Mouse (Mus musculus) spleen, postnatal 10 days (tissue): Measurements from ENCODE around the gene Ptpn1.

ENCODE experiments used
- DNase-seq, 2 experiments: peaks; one replicate each; pipeline ENCODE4 v3.0.0; 2021 to 2022; ENCODE audit warnings: low spot score in 2 of 2

Gene Ptpn1

DNA sequence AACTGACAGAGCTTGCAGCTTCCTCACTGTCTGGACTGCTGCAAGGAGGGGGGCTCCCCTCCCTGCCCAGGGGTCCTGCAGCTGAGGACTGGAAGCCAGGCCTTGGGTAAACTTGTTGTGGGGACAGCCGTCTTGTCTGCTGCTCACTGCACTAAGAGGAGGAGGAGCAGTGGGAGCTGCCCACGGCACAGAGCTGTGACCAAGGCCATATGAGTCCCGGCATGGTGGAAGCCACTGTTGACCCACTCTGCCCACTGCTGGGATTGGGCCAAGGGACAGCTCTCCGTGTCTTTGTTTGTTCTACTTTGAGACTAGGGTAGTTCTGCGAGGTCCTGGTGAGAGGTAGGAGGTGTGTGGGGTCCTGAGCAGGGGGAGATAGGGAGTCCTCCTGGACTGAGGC is 40.3 kb downstream of the Ptpn1 start:
- no peak for DNase-seq

DNA sequence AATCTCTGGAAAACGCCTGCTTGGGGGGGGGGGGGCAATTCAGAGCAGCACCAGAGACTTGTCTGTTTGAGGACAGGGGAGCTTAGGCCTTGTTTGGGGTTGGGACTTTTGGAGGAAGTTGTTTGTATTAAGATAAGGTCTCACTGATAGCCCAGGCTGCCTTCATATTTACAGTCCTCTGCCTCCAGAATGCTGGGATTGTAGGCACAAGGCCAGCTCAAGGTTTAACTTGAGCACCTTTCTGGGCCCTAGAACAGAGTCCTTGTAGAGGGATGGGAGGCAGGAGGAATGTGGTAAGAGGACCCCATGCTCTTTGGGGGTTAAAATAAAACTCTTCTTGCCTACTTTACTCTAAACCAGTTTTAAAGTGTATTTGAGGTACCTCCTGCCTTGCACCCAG is 41.0 kb downstream of the Ptpn1 start:
- no peak for DNase-seq

DNA sequence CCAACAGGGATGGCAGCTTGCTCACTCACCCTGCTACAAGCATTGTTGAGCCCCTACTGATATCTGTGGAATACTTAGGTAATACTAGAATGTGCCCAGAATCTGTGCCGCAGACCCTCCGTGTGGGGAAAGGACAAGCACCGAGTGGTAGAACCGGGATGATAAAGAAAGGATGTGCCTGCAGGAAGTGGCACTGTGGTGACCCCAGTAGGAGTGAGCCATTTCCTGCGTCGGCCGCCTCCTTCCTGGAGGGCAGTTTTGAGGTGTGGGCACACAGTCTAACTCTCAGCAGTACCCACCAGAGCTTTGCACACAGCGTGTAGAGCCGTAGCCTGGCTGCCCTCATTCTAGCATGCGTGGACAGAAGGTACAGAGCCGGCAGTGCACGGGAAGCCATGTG is 43.9 kb downstream of the Ptpn1 start:
- DNase-seq: no peak

DNA sequence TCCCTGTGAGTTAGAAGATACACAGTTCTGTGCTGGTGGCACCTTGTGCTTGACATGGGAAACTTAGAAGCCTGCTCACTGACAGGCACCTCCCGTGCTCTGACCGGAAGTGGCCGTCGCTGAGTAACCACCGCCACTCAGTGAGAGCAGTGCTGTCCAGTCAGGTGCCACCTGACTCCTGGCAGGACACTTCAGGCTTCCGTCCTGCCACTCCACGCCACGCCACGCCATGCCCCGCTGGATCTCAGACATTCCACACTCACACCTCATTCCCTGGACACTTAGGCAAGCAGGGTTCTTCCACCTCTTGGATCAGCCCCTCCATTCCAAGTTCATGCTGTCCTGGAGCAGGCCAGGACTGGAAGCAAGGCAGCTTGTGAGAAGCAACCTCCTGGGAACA is 46.4 kb downstream of the Ptpn1 start:
- DNase-seq: no peak

DNA sequence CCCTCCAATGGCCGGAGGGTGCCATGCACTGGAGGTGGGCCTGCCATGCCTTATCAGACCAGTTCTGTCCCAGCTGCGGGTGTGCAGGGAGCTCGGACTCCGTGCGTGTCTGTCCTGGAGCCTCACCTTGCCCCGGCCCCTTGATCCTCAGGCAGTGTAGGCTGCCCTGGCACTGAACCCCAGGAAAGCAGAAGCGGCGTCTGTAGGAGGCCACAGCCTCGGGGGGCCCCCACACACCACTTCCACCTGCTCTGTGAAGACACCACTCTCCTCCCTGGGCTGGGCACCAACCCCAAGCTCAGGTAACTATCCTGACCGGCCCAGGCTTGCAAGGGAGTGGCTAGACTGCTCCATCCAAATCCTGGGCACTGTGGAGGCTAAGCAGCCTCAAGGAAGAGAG is 48.5 kb downstream of the Ptpn1 start:
- no peak for DNase-seq

DNA sequence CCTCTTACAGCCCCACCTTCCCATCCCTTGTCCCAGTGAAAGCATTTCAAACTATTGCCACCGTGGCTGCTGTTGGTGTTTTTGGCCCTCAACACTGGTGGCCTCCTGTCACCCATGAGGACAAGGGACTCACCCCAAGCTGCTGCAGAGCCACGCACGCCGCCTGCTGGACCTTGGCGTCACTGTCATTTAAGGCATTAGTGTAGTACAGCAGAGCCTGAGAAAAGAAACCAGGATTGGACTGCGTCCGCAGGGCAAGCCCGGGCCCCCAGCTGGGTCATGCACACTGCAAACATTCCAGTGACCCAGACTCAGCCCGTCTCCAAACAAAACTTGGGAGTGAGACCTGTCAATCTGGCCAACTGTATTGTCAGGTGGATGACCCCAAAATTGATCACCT is 50.8 kb downstream of the Ptpn1 start:
- DNase-seq: peak in 1 of 2 experiments; percentile 53

DNA sequence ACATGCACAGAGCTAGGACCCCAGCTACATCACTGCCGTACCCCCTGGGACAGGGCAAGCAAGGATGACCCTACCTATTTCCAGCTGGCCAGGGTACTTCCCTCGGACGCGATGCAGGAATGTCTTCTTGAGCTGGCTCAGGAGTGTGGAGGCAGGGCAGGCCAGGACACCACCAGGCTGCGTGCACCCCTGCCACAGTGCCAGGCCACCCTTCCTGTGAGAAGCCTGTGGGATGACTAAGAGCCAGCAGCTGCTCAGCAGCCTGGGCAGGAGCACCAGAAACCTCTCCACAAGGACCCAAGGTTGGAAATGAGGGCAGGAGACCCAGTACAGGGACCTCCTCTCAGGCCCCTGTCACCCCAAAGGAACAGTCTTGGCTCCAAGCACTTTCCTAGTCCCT is 52.5 kb downstream of the Ptpn1 start:
- no peak for DNase-seq

DNA sequence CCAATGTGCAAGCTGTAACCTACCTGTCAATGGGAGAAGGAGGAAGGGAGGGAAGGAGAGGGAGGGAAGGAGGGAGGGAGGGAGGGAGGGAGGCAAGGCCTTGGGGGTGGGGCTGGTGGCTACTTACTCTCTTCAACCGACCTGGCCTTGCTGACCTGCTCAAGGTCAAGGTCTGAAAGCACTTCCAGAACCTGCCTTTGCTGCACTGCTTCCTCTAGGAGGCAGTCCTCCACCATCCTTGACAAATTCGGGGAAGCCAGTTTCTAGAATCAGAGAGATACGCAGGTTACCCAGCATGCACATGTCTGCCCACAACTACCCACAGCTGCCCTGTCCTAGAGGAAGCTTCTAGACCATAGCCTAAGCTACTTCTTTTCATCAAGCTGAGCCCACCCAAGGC is 53.1 kb downstream of the Ptpn1 start:
- no peak for DNase-seq

DNA sequence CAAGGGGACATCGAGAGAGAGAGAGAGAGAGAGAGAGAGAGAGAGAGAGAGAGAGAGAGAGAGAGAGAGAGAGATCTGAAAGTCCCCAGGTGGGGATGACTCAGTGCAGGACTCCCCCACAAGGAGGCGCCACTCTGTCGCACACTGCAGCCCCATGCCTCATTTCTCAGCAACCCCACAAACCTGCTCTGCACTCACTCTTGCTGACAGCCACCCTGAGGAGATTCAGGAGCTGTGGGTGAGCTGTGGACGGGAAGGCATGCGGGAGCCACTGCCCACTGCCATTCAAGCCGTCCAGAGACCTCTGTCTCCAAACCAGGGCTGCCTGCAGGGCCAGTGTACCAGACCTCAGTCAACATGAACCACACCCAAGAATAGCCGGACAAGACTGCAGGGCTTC is 54.9 kb downstream of the Ptpn1 start:
- DNase-seq: peak in 1 of 2 experiments; percentile 76

DNA sequence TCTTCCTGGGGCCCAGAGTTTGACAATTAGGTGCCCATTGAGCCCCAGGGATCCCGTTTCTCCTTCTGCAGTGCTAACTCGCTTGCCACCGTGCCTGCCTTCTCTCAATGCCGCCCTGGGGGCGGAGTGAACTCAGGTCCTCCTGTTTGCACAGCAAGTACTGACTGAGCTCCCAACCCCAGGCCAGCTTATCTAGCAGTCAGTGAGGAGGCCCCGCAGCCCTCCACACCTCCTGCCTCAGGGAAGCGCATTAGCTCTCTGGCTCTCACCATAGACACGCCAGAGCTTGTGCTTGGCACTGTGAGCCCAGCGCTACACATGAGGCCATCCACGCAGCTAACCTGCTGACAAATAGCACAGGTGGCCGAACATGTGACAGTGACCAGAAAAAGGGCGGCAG is 55.8 kb downstream of the Ptpn1 start:
- DNase-seq: no peak

DNA sequence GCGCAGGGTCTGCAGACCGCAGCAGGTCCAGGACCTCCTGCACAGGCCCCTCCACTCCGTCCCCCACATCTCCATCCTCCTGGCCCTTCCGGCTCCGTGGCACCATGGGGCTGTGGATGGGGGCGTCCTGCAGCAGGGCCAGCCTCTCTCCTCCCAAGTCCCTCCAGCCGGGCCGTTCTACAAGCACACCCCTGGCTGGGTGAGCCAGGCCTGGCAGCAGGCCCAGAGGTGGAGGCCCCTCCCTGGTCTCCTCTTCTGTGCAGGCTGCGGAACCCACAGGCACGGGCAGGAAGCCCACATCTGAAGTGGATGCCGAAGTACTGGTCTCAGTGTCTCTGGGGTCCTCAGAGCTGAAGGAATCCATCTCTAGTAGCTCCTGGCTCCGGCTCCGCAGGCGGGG is 57.5 kb downstream of the Ptpn1 start:
- no peak for DNase-seq

DNA sequence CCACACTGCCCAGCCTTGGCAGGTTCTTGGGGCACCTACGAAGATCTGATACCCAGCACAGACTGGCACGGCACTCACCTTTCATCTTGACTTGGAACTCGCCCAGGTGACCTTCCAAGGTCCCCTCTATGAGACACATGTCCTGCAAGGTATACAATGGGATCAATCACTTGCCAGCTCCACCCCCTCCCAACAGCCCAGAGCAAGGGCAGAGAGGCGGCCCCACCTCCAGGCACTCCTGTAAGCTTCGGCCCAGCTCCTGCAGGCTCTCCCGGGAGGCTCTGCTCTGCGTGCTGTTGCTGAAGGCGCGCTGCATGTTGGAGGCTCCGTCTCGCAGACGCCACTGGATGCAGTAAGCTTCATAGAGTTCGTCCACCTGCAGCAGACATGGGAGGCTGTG is 61.4 kb downstream of the Ptpn1 start:
- no peak for DNase-seq

DNA sequence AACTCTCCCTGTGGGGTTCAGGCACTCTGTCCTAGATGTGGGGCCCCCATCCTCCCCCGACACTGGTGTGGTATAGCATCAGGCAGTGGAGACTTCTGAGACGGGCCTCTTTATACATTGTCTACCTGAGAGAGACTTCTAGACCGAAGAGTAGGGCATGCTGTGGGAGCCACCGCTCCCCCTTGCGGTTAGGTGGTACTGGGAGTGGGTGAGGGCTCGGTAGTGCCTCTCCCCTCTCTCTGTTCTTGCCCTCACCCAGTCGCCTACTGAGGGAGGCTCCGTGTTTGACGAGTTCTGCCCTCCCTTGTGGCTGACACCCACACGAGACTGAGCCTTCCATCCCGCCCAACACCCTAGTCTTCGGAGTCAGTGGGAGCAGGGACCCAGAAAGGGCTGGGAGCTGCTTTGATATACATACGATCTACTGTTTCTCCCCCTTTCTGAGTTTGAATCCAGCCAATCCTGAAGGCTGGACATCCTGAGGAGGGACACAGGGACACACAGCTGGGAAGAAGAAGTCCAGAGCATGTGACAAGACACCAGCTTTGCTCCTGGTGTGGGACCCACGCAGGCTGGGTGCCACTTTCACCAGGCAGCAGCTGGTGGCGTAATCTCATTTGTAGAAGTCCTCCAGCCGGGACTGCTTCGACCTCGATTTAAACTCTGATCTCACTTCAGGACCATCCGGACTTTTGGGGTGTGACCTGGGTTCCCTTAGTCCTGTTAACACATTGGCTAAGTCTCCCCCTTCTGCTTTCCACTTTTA is 64.2 kb downstream of the Ptpn1 start:
- no peak for DNase-seq

DNA sequence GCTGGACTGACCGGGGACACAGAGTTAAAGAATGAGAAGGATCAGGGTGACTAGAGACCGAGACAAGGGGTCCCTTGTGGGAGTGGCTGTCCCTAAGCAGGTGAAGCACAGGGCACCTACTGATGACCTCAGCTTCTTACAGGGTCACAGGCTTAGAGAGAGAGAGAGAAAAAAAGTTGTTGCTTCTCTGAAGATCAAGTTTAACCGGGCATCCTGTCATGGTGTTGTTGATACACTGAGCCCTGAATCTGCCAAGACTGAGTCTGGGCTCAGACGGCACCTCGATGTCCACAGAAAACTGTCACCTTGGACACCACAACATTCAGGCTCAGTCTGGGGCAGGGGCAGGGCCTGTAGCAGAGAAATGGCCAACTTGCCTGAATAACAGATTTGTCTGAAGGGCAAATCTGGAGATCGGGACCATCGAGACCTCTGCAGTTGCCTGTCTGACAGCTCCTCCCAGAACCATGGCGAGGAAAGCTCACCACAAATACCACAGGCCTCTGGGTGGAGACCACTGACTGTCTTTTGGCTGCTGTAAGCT is 64.9 kb downstream of the Ptpn1 start:
- DNase-seq: no peak

DNA sequence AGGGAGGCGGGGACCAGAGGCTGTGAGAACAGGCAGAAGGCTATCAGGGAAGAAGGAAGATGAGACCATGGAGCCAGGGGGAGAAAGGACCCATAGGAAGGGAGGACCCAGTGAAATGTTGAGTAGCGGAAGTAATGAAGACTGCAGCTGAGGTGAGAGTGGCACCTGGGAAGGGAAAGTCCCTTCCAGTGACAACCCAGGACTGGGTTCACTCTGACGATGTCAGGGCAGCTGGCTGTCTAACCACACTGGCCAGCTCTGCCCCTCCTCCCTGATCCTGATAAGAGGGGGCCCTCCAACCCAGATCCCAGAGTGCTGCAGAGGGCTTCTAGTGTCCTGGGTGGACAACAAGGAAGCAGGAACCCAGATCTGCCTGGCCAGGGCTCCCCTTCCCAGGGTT is 65.7 kb downstream of the Ptpn1 start:
- no peak for DNase-seq

DNA sequence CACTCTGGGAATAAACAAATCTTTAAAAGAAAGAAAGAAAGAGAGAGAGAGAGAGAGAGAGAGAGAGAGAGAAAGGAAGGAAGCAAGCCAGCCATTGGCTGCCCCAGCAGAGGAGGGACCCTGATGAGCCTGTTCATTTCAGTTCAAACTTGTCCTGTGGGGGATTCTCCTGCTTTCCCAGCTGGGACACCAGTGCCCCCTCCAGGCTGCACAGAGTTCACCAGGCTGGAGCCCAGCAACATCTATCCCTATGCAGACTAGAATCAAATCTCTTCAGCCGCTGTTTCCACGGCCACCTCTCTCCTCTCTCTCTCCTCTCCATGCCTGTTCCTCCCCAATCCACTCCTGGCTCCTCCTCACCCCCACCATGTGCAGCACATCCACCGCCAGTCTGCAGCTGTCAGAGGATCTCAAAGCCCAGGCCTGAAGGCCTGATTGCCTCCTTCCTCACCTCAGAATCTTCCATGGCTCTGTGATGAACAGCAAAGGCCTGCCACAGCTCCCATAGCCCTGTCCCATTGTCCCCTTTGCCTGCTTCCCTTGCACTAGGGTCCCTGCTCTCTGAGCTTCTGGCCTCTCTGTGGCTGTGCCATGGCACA is 67.4 kb downstream of the Ptpn1 start:
- no peak for DNase-seq

DNA sequence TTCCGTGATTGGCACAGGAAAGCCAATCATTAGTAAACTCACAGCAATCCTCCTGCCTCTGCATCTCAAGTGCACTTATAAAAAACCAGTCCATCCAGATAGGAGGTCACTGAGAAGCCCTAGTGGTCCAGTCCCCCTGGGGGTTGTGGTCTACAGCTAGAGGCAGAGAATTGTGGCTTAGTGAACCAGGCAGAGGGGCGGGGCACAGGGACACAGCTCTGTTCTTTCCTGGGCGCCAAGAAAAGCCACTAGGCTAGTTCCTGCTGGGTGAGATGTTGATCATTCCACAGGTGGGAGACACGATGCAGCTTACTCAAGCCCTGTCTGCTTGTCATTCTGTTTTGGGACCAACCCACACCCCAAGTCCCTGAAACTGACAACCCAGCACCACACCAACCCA is 70.3 kb downstream of the Ptpn1 start:
- DNase-seq: no peak

DNA sequence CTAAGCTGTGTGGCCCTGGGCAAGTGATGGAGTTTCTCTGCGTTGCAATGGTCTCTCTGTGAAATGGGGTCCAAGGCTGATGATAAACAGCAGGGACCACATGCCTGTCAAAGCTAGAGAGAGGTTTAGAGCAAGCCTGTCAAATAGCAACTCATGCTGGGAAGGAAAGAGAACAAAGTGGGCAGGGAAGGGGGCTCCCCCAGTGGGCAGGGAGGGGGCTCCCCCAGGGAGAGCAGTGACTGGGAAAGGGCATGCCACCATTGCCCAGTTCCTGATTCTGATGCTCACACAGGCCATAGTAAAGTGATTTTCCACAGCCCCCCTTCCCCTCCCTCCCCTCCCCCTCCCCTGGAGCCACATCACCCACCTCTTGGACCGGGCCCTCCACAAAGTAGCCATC is 71.0 kb downstream of the Ptpn1 start:
- no peak for DNase-seq

DNA sequence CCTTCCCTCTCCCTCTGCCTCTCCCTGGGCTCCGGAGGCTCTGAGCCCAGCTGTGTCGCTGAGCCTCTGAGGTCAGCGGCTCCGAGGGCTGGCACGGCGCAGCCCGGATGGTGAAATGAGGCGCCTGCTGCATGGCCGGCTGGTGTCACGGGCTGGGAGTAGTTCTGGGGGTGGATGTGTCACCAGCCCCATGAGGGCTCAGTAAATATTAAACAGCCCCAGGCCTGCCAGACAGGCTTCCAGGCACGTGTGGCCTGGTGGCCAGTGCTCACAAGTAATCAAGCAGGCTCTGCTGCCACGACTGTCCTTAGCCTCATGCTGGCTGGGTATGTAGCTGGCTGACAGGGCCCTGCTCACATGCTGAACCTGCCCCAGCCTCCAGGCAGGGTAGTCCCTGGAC is 71.6 kb downstream of the Ptpn1 start:
- no peak for DNase-seq

DNA sequence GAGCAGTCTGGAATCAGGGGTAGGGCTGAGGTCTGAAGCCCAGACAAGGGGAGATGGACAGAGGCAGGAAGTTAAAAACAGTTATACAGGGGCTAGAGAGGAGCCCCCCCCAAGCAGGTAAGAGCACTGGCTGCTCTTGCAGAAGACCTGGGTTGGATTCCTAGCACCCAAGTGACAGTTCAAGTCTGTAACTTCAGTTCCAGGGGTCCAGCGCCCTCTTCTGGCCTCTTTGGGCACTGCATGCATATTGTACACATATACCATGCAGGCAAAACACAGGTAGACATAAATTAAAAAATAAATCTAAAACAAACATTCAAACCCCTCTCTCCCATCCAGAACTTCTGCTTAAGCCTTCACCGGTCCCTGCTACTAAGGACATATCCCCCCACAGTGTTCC is 72.5 kb downstream of the Ptpn1 start:
- DNase-seq: peak in 1 of 2 experiments; percentile 48

DNA sequence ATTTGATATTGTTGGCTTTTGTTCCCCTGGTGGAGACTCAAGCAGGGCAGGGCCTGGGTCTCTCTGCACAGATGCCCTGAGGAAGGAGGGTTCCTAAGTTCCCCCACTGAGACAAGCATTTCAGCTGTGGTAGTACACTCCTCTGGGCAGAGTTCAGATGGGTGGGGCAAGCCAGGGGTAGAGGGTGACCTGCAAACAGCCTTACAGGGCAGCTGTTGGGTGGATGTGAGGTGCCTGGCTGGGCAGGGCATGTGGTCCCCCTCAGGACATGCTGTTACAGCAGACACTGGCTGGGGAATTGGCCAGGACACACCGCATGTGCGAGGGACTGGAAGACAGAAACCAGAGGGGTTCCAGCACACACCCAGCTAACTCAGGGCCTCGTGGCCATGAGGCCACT is 73.1 kb downstream of the Ptpn1 start:
- DNase-seq: no peak

DNA sequence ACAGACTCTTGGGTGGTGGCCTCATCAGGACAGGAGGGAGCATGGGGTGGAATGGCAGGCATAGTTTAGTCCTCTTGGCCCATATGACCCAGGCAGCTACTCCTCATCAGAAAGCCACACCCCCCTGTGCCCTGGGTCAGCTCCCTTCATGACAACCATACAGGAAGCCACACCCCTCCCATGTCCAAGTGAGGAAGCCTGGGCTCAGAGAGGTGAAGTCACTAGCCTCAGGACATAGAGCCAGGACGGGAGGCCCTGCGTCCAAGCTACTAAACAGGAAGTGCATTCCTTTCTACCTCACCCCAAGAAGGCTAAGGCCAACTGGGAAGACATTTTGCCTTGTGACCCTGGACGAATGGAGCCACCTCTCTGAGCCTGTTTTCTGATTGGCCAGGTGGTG is 73.8 kb downstream of the Ptpn1 start:
- no peak for DNase-seq

DNA sequence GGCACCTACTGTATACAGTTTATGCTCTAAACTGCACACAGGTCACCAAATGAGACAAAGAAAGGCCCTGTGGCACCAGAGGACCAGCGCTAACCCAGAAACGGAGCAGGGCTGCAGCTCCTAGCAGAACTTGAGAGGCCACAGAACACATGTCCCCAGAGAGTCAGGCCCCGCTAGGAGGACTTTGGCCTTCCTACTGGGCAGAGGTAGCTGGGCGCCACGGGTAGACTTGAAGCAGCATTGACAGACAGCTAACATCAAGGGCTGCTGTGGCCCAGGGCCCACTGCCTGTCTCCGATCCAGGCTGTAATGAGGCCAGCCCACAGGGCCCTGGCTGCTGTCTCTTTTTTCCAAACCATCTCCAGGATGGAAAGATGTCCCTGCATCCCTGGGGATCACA is 74.6 kb downstream of the Ptpn1 start:
- DNase-seq: no peak

DNA sequence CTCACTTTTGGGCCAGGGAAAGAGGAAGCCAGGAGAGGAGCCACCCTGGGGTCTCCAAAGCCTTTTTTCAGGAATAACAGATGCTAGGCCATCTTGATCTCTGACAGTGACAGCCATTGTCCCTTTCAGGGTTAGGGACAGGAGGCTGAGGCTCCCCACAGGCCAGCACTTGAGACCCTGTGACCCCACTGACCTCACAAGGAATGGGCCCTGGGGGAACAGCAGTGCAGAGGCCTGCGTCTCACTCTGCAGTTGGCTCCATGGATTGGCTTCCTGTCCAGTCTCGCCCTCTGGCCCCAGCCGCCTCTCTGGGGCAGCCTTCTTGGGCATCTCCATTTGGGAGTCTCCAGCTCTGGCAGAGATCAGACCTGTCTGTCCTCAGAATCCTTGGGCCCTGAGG is 76.3 kb downstream of the Ptpn1 start:
- no peak for DNase-seq
